Mouse (Mus musculus): ENCODE measurements around the gene AK157302. TPM values are rescaled to one million over a fixed set of nuclear protein-coding genes. Genes with fewer than 3 reads are reported as not detected.

AK157302 gene
- total RNA-seq, 2 experiments from 2014 or later, result 13.8 to 16.2 TPM

DNA sequence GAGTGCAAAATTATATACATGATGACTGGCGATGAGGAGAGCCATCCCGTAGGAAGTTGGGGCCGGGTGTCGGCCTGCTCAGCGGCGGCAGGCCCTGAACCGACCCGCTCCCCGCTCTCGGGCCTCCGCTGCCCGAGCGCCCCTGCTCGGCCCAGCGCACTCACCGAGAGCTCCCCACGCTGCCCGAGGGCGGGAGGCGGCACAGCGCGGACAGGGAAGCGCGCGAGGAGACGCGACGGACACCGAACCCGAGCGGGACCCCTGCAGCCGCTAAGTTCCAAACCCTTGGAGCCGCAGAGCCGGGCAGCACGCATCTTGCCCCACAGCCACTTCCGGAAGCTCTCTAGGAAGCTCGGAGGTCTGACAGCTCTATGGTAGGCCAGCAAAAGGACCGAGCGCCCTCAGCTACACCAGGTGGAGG is 35.8 kb downstream of the AK157302 start, which contains the start of gene Zkscan8:
Gene Zkscan8, minus strand, starts transcription at position 340 of the 421 bp plus-strand sequence.
- peak; percentile 84 to 85 for DNase-seq (ENCODE audit: low spot score in 2 of 2)

GRCm38 (mm10) chr13:21542708-21543107 is 47.7 kb downstream of the AK157302 start, which contains the start of gene Olfr1366:
Olfr1366 (minus strand) TSS chr13:21542808.
- DNase-seq (ENCODE audit: low spot score in 2 of 2), result no peak

Small RNA genes within 50 kb of the gene (microRNA-seq; reads per million reads assigned to microRNA genes)
- 0 reads per million in 2 experiments for gene Mir1896 (ENCODE audit: borderline number of aligned reads in 2 of 2)

Other genes starting within 250 kb of the AK157302 start
- not detected for gene Gpx5, start 202.5 kb upstream of the AK157302 start, total RNA-seq (2021)
- gene Gpx6, start 183.1 kb upstream of the AK157302 start, total RNA-seq (2021), result not detected
- not detected for gene Olfr1367, start 148.3 kb upstream of the AK157302 start, total RNA-seq (2021)
- 1 to 10 TPM; 9.5 to 9.8 TPM for gene Zscan12, start 132.4 kb upstream of the AK157302 start, total RNA-seq (2021)
- 10 to 100 TPM; 61.1 to 72.4 TPM for gene Zkscan3, start 92.5 kb upstream of the AK157302 start, total RNA-seq (2021)
- under 1 TPM; 0.36 to 0.45 TPM for gene Pgbd1, start 54.2 kb upstream of the AK157302 start, total RNA-seq (2021)
- 10 to 100 TPM; 36.3 to 41.8 TPM for gene Zscan26, start 41.5 kb upstream of the AK157302 start, total RNA-seq (2021)
- gene Nkapl, start 26.7 kb upstream of the AK157302 start, total RNA-seq (2021), result 1 to 10 TPM in 1 of 2 experiments, under 1 TPM in 1; 0.76 to 1.5 TPM
- gene Zkscan4, start 16.3 kb upstream of the AK157302 start, total RNA-seq (2021), result 1 to 10 TPM; 2.2 to 2.6 TPM
- not detected for gene Gm10065, start 15.8 kb upstream of the AK157302 start, total RNA-seq (2021)
- 100 to 1,000 TPM in 1 of 2 experiments, 10 to 100 TPM in 1; 87.5 to 171 TPM for gene Gm11273, start 6.2 kb downstream of the AK157302 start, total RNA-seq (2021)
- 10 to 100 TPM; 13.5 to 15.6 TPM for gene Zkscan8, start 35.9 kb downstream of the AK157302 start, total RNA-seq (2021)
- not detected for gene Olfr1366, start 47.6 kb downstream of the AK157302 start, total RNA-seq (2021)
- gene Olfr1535, start 64.7 kb downstream of the AK157302 start, total RNA-seq (2021), result not detected
- not detected for gene Olfr1364, start 86.5 kb downstream of the AK157302 start, total RNA-seq (2021)
- not detected for gene Olfr1362, start 118.8 kb downstream of the AK157302 start, total RNA-seq (2021)
- gene Olfr11, start 147.3 kb downstream of the AK157302 start, total RNA-seq (2021), result not detected
- gene Olfr1361, start 168.2 kb downstream of the AK157302 start, total RNA-seq (2021), result not detected
- gene Olfr1360, start 182.2 kb downstream of the AK157302 start, total RNA-seq (2021), result not detected
- gene Olfr1359, start 202.9 kb downstream of the AK157302 start, total RNA-seq (2021), result not detected
- 10 to 100 TPM; 21.3 to 23.3 TPM for gene Hist1h2bl, start 220.9 kb downstream of the AK157302 start, total RNA-seq (2021)
- gene Hist1h2ai, start 221.2 kb downstream of the AK157302 start, total RNA-seq (2021), result 10 to 100 TPM; 21.4 to 30.6 TPM
- gene Hist1h3h, start 222.4 kb downstream of the AK157302 start, total RNA-seq (2021), result 10 to 100 TPM; 25.1 to 28.5 TPM
- 1 to 10 TPM; 5.2 to 5.8 TPM for gene Hist1h2bm, start 226.8 kb downstream of the AK157302 start, total RNA-seq (2021)
- 1 to 10 TPM; 5.4 TPM for gene Hist1h4j, start 239.8 kb downstream of the AK157302 start, total RNA-seq (2021)

Measured in adrenal gland, adult 18-20 months (tissue).